ENCODE assay signal across 8 mouse cellular contexts in the genomic region with DNA sequence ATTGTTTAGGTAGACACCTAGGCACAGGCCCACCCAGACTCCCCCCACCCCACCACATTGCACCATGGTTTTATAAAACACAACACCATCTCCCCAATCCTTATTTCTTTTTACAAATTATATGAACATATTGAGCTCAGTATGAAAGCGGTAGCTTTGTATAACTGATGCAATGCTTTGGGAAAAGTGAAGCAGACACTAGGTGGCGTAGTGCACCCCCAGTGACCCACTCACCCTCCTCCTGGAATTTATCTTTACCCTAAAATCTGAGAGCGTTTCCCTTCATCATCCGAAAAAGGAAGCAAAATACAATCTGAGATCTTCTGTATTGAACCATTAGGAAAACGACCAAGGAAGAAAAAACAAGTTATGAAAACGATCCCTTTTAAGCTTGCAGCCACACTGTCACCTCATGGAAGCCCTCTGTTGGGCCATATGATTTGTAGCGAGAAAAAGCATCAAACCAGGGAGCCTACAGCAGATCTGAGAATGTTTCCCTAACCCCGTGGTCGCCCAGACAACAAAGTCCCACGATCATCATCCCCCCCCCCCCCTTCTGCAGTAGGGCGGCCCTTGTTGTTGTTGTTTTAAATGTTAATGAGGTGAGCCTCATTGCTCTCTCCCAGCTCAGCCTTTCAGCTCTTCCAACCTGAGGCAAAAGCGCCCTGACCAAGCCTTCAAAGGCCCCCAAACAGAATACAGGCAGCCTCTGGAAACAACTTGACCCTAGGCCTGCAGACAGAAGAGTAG.
DNase-seq lines count a peak whose midpoint lies in the region; ATAC-seq and TF ChIP-seq lines count a peak whose summit lies in the region.

No protein-coding gene starts in this region.

- H3K4me2 ChIP-seq in intestine, postnatal 0 days (replicated peaks; ENCODE audit: low read depth): no peak overlapping the region
- H3K4me2 ChIP-seq in intestine, embryonic 16.5 days (ENCODE audit: low read depth, low read length): no peak overlapping the region
- H3K4me2 ChIP-seq in kidney, embryonic 15.5 days: no peak overlapping the region
- no peak overlapping the region for H3K4me2 ChIP-seq in neural tube, embryonic 11.5 days (ENCODE audit: low read depth)

- H3K9me3 ChIP-seq in intestine, postnatal 0 days (ENCODE audit: control insufficient read depth): no peaks in the 10 kb centered on the region
- no peaks in the 10 kb centered on the region for H3K9me3 ChIP-seq in intestine, embryonic 16.5 days (ENCODE audit: control insufficient read depth, low read length)
- H3K9me3 ChIP-seq in G1E (replicated peaks): no peaks in the 10 kb centered on the region
- H3K9me3 ChIP-seq in kidney, embryonic 15.5 days (replicated peaks): no peaks in the 10 kb centered on the region
- H3K9me3 ChIP-seq in neural tube, embryonic 11.5 days (ENCODE audit: control insufficient read depth, low read length): no peaks in the 10 kb centered on the region

- no peak for ATAC-seq in intestine, postnatal 0 days
- ATAC-seq in intestine, embryonic 16.5 days: no peak
- ATAC-seq in G1E (ENCODE audit: extremely low read depth, insufficient number of reproducible peaks, low FRiP score, poor library complexity, severe bottlenecking): no peak
- ATAC-seq in kidney, embryonic 15.5 days (replicated peaks; ENCODE audit: low FRiP score): peak; percentile 17; the same call in 1 of the 2 replicates
- ATAC-seq in neural tube, embryonic 11.5 days (ENCODE audit: insufficient read depth, low FRiP score, low TSS enrichment): peak; percentile 60

- H3K36me3 ChIP-seq in intestine, postnatal 0 days (ENCODE audit: control insufficient read depth, insufficient read depth): no peaks in the 10 kb centered on the region
- no peaks in the 10 kb centered on the region; the same call in 1 of the 2 replicates for H3K36me3 ChIP-seq in intestine, embryonic 16.5 days (ENCODE audit: control insufficient read depth, insufficient read depth, low read length)
- no peaks in the 10 kb centered on the region for H3K36me3 ChIP-seq in G1E (replicated peaks)
- H3K36me3 ChIP-seq in kidney, embryonic 15.5 days: no peaks in the 10 kb centered on the region
- no peaks in the 10 kb centered on the region for H3K36me3 ChIP-seq in neural tube, embryonic 11.5 days (ENCODE audit: control insufficient read depth, insufficient read depth, low read length)

- H3K4me3 ChIP-seq in intestine, postnatal 0 days (ENCODE audit: low read depth, low read length): no peak overlapping the region
- H3K4me3 ChIP-seq in intestine, embryonic 16.5 days (ENCODE audit: low read length): no peak overlapping the region
- no peak overlapping the region for H3K4me3 ChIP-seq in G1E (ENCODE audit: low read depth, low read length)
- H3K4me3 ChIP-seq in kidney, embryonic 15.5 days (replicated peaks): no peak overlapping the region
- no peak overlapping the region for H3K4me3 ChIP-seq in neural tube, embryonic 11.5 days (ENCODE audit: low read depth, low read length)

- TF ChIP-seq CTCF in intestine, postnatal 0 days (IDR thresholded peaks at IDR 0.05; ENCODE audit: low read depth): peak; percentile 70
- no peak for TF ChIP-seq CTCF in G1E (IDR thresholded peaks at IDR 0.05; ENCODE audit: low read depth, low read length)

- 52% methylated on average over 12 of the region's 12 CpGs for WGBS in intestine, postnatal 0 days
- 48% methylated on average over 12 of the region's 12 CpGs for WGBS in intestine, embryonic 16.5 days
- WGBS in kidney, embryonic 15.5 days: 16% methylated on average over 12 of the region's 12 CpGs
- WGBS in neural tube, embryonic 11.5 days: 9% methylated on average over 11 of the region's 12 CpGs

- no peak overlapping the region for H3K27ac ChIP-seq in intestine, postnatal 0 days (ENCODE audit: low read depth, low read length)
- H3K27ac ChIP-seq in intestine, embryonic 16.5 days (ENCODE audit: low read length): no peak overlapping the region
- H3K27ac ChIP-seq in kidney, embryonic 15.5 days: peak overlapping the region; percentile 78
- H3K27ac ChIP-seq in neural tube, embryonic 11.5 days (ENCODE audit: low read depth, low read length): no peak overlapping the region

- peak; percentile 10 for DNase-seq in G1E (ENCODE audit: low spot score)
- peak; percentile 58 to 77 for DNase-seq in cerebellum, postnatal 25 days
- DNase-seq in neural tube, embryonic 11.5 days (ENCODE audit: low spot score): peak; percentile 47
- DNase-seq in urinary bladder, adult 18-20 months (ENCODE audit: low spot score in 2 of 2): no peak
- DNase-seq in heart, adult 8-10 months (ENCODE audit: low spot score): no peak

- no peaks in the 10 kb centered on the region for H3K27me3 ChIP-seq in intestine, postnatal 0 days (replicated peaks; ENCODE audit: control insufficient read depth, insufficient read depth, low read length)
- H3K27me3 ChIP-seq in intestine, embryonic 16.5 days (replicated peaks; ENCODE audit: control insufficient read depth, insufficient read depth, low read length): no peaks in the 10 kb centered on the region
- H3K27me3 ChIP-seq in G1E (ENCODE audit: insufficient read depth, low read length): peaks cover 11% of the 10 kb centered on the region
- no peaks in the 10 kb centered on the region for H3K27me3 ChIP-seq in kidney, embryonic 15.5 days
- no peaks in the 10 kb centered on the region for H3K27me3 ChIP-seq in neural tube, embryonic 11.5 days (ENCODE audit: control insufficient read depth, insufficient read depth, low read length)

- 0 out of 2 replicates have a peak, but pooled peaks cover 12% of the 10 kb centered on the region for H3K4me1 ChIP-seq in intestine, postnatal 0 days (replicated peaks; ENCODE audit: control insufficient read depth, insufficient read depth, low read length)
- peaks cover 9% of the 10 kb centered on the region for H3K4me1 ChIP-seq in intestine, embryonic 16.5 days (ENCODE audit: control insufficient read depth, insufficient read depth, low read length)
- H3K4me1 ChIP-seq in G1E (ENCODE audit: insufficient read depth, low read depth, low read length): peaks cover 42% of the 10 kb centered on the region
- peaks cover 65% of the 10 kb centered on the region for H3K4me1 ChIP-seq in kidney, embryonic 15.5 days
- no peaks in the 10 kb centered on the region for H3K4me1 ChIP-seq in neural tube, embryonic 11.5 days (ENCODE audit: control insufficient read depth, insufficient read depth, low read length)

- no peak overlapping the region for H3K9ac ChIP-seq in intestine, postnatal 0 days (ENCODE audit: low read depth, low read length)
- H3K9ac ChIP-seq in intestine, embryonic 16.5 days (ENCODE audit: low read depth, low read length): no peak overlapping the region
- no peak overlapping the region for H3K9ac ChIP-seq in kidney, embryonic 15.5 days
- no peak overlapping the region for H3K9ac ChIP-seq in neural tube, embryonic 11.5 days (ENCODE audit: low read length)

Comparison
In these comparisons a context has a peak if more than half of its experiments do, and no peak if none do; other contexts are left out.
1. ATAC-seq: peak in kidney, embryonic 15.5 days (single experiment) and neural tube, embryonic 11.5 days (single experiment); none in intestine, postnatal 0 days (single experiment), intestine, embryonic 16.5 days (single experiment) and G1E (single experiment).
2. DNase-seq: peak in G1E (single experiment), cerebellum, postnatal 25 days (2 of 2) and neural tube, embryonic 11.5 days (single experiment); none in urinary bladder, adult 18-20 months (0 of 2) and heart, adult 8-10 months (single experiment).